Mouse (Mus musculus) liver, embryonic 15.5 days (tissue): ENCODE data around the gene Tmbim7. TPM values are rescaled to one million over a fixed set of nuclear protein-coding genes. Genes with fewer than 3 reads are reported as not detected.
"Not testable (repeated sequence)": the region's sequence is repeated elsewhere in the genome, so short reads cannot be mapped to it uniquely, and the experiment has no call there.

ENCODE experiments used
- ATAC-seq: fragments of 200-750 bp; cut with Nextera tagmentation; 2 replicates; pipeline ENCODE4 v1.8.0; 2017; ENCODE audit warnings: moderate number of reproducible peaks, mild to moderate bottlenecking, moderate library complexity; ENCODE audit not compliant: insufficient read depth
- H3K27ac ChIP-seq: fragments of 300-500 bp; sonication (generic); replicated peaks from 2 replicates; pipeline ENCODE4 v1.5.1; 2015; ENCODE audit warnings: mild to moderate bottlenecking, inconsistent platforms
- H3K27me3 ChIP-seq: fragments of 300-500 bp; sonication (generic); 2 replicates; pipeline ENCODE4 v1.6.1; 2015; ENCODE audit warnings: mild to moderate bottlenecking, inconsistent platforms
- H3K36me3 ChIP-seq: fragments of 300-500 bp; sonication (generic); replicated peaks from 2 replicates; pipeline ENCODE4 v1.6.1; 2015; ENCODE audit warnings: moderate library complexity, mild to moderate bottlenecking, inconsistent platforms
- H3K4me1 ChIP-seq: fragments of 300-500 bp; sonication (generic); replicated peaks from 2 replicates; pipeline ENCODE4 v1.6.1; 2015; ENCODE audit warnings: inconsistent platforms
- H3K4me2 ChIP-seq: fragments of 300-500 bp; sonication (generic); 2 replicates; pipeline ENCODE4 v1.6.1; 2015; ENCODE audit warnings: moderate library complexity, mild to moderate bottlenecking, inconsistent platforms
- H3K4me3 ChIP-seq: fragments of 300-500 bp; sonication (generic); replicated peaks from 2 replicates; pipeline ENCODE4 v1.5.1; 2015; ENCODE audit warnings: mild to moderate bottlenecking, inconsistent platforms
- H3K9ac ChIP-seq: fragments of 300-500 bp; sonication (generic); 2 replicates; pipeline ENCODE4 v1.6.1; 2015; ENCODE audit warnings: moderate library complexity, mild to moderate bottlenecking, inconsistent platforms
- H3K9me3 ChIP-seq: fragments of 300-500 bp; sonication (generic); replicated peaks from 2 replicates; pipeline ENCODE4 v1.6.1; 2016; ENCODE audit warnings: inconsistent platforms
- WGBS: fragments of 180-500 bp; shearing (Covaris S2); methylation state at CpG from one replicate; pipeline ENCODE4 v1.1.7; 2015; ENCODE audit warnings: mixed read lengths; ENCODE audit not compliant: insufficient replicate concordance; 5-methylcytosine and 5-hydroxymethylcytosine counted together
- polyA plus RNA-seq: library from polyadenylated mRNA; unstranded; fragments of >200 nt; fragmentation: Nextera tagmentation; extraction: Ambion mirVana; gene quantifications from 2 replicates; pipeline ENCODE4 v1.2.1, GENCODE M21; 2015

Tmbim7 gene
- polyA plus RNA-seq, result not detected in 2 replicates

- Histone ChIP-seq H3K9me3 (no peaks in the 10 kb centered on the region), H3K9ac (no peak within 1 kb of the TSS), H3K4me1 (peaks cover 13% of the 10 kb centered on the region; the same call in 1 of the 2 replicates), H3K27ac (no peak within 1 kb of the TSS), H3K4me3 (no peak within 1 kb of the TSS), H3K4me2 (no peak within 1 kb of the TSS), H3K36me3 (no peaks in the 10 kb centered on the region), H3K27me3 (no peaks in the 10 kb centered on the region)
- 69% methylated on average over 6 of the region's 6 CpGs for WGBS
- ATAC-seq, result no peak
Measured at GRCm38 (mm10) chr5:3650881-3651280, at the start of gene Tmbim7. TSS of gene Tmbim7 (plus strand) at chr5:3651181.

DNA sequence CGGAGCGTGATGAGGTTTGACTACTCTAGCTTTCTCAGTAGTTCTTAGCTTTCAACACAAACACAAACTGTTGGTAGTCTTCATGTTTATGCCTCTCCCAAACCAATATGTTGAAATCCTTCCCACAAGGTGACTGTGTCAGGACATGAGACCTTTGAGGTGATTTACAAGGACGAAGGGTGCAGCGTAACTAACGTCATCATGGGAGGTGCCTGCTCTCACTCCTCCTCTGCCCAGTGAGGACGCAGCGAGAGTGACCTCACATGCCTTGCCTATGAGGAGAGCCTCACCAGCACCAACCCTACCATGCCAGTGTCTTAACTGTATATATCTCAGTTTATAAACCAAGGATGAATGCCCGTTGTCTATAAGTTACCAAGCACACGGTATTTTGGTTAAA is 43.9 kb upstream of the Tmbim7 start:
- Histone ChIP-seq H3K9me3 (no peaks in the 10 kb centered on the region), H3K27ac (no peak overlapping the region), H3K4me1 (no peaks in the 10 kb centered on the region), H3K36me3 (peaks cover 34% of the 10 kb centered on the region), H3K27me3 (no peaks in the 10 kb centered on the region), H3K4me3 (no peak overlapping the region), H3K4me2 (no peak overlapping the region), H3K9ac (no peak overlapping the region)
- no peak for ATAC-seq
- 84% methylated on average over 9 of the region's 9 CpGs for WGBS

DNA sequence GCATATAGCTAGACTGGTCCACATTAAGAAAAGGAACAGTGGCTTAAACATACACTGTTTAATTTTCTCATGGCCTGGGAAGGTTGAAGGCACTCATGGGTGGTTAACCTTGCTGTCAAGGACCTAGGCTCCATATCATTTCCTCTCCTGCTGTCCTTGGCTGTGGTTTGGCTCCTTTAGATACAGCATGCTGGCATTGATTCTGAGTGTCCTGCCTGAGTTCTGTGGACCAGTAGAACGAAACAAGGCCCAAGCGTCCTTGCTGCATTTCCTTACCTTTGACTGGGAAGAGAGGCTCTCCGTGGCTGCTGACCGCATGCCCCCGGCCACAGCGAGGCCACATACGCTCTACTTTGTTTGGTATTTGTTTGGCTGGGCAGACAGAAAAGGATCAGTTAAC is 41.7 kb upstream of the Tmbim7 start:
- H3K27ac ChIP-seq, result no peak overlapping the region
- WGBS, result 85% methylated on average over 7 of the region's 7 CpGs
- no peaks in the 10 kb centered on the region for H3K27me3 ChIP-seq
- H3K4me3 ChIP-seq, result no peak overlapping the region
- H3K4me2 ChIP-seq, result no peak overlapping the region
- no peak overlapping the region for H3K9ac ChIP-seq
- peaks cover 41% of the 10 kb centered on the region for H3K36me3 ChIP-seq
- no peak for ATAC-seq
- no peaks in the 10 kb centered on the region for H3K4me1 ChIP-seq
- no peaks in the 10 kb centered on the region for H3K9me3 ChIP-seq

DNA sequence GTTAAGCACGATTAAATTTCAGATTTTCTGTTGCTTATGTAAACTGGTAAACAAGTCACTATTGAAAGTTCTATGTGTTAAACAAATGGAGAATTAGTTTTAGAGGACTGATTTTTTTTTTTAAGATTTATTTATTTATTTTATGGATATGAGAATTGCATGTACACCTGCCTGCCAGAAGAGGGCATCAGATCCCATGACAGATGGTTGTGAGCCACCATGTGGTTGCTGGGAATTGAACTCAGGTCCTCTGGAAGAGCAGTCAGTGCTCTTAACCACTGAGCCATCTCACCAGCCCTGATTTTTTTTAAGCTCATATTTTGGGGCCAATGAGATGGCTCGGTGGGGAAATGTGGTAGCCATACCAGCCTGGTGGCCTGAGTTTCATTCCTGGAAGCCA is 39.1 kb upstream of the Tmbim7 start:
- 75% methylated on average over 2 of the region's 2 CpGs for whole genome bisulfite sequencing
- not testable (repeated sequence) for H3K4me2 ChIP-seq, H3K4me1 ChIP-seq, H3K4me3 ChIP-seq, H3K9ac ChIP-seq, H3K9me3 ChIP-seq, ATAC-seq, H3K27me3 ChIP-seq, H3K27ac ChIP-seq
- H3K36me3 ChIP-seq, result peaks cover 34% of the 10 kb centered on the region

- H3K4me3 ChIP-seq, result no peak overlapping the region
- WGBS, result 71% methylated on average over 7 of the region's 7 CpGs
Measured at GRCm38 (mm10) chr5:3620486-3620885, 30.5 kb upstream of the Tmbim7 start.

DNA sequence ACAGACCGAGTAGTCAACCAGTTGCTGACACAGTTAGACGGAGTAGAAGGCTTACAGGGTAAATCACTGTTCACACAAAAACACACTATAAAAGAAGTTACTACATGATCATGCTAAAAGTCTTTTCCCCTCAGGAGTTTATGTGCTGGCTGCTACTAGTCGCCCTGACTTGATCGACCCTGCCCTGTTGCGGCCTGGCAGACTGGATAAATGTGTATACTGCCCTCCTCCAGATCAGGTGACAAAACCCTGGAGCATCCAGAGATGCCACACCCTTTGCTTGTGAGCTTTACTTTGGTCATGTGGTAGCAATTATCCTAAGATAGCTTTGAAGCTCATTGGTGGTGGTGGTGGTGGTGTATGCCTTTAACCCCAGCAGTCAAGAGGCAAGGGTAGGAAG is 20.9 kb upstream of the Tmbim7 start:
- no peaks in the 10 kb centered on the region for H3K9me3 ChIP-seq
- peaks cover 10% of the 10 kb centered on the region; the same call in 1 of the 2 replicates for H3K36me3 ChIP-seq
- WGBS, result 83% methylated on average over 5 of the region's 5 CpGs
- 0 out of 2 replicates have a peak, but pooled peaks cover 3% of the 10 kb centered on the region for H3K4me1 ChIP-seq
- no peak for ATAC-seq
- H3K27ac ChIP-seq, result no peak overlapping the region
- no peaks in the 10 kb centered on the region for H3K27me3 ChIP-seq
- H3K4me3 ChIP-seq, result no peak overlapping the region
- no peak overlapping the region for H3K9ac ChIP-seq
- H3K4me2 ChIP-seq, result no peak overlapping the region

More at GRCm38 (mm10) chr5:3620486-3620885, 30.5 kb upstream of the Tmbim7 start:
- H3K36me3 ChIP-seq, result peaks cover 35% of the 10 kb centered on the region; the same call in 1 of the 2 replicates
- no peaks in the 10 kb centered on the region for H3K9me3 ChIP-seq
- no peak overlapping the region for H3K4me2 ChIP-seq
- no peak for ATAC-seq
- H3K9ac ChIP-seq, result no peak overlapping the region
- H3K27ac ChIP-seq, result no peak overlapping the region
- H3K27me3 ChIP-seq, result no peaks in the 10 kb centered on the region
- no peaks in the 10 kb centered on the region for H3K4me1 ChIP-seq

- Histone ChIP-seq H3K27me3 (no peaks in the 10 kb centered on the region), H3K36me3 (0 out of 2 replicates have a peak, but pooled peaks cover under 1% of the 10 kb centered on the region), H3K9me3 (no peaks in the 10 kb centered on the region), H3K9ac (no peak overlapping the region), H3K4me1 (0 out of 2 replicates have a peak, but pooled peaks cover 3% of the 10 kb centered on the region), H3K27ac (no peak overlapping the region), H3K4me3 (no peak overlapping the region), H3K4me2 (no peak overlapping the region)
- 68% methylated on average over 16 of the region's 16 CpGs for WGBS
- ATAC-seq, result no peak
Measured at GRCm38 (mm10) chr5:3631512-3632271, 19.3 kb upstream of the Tmbim7 start.

GRCm38 (mm10) chr5:3632285-3632684 is 18.7 kb upstream of the Tmbim7 start:
- 0 out of 2 replicates have a peak, but pooled peaks cover 3% of the 10 kb centered on the region for H3K4me1 ChIP-seq
- no peak overlapping the region for H3K27ac ChIP-seq
- no peak overlapping the region for H3K4me2 ChIP-seq
- WGBS, result 64% methylated on average over 5 of the region's 5 CpGs
- H3K27me3 ChIP-seq, result no peaks in the 10 kb centered on the region
- H3K36me3 ChIP-seq, result peaks cover 2% of the 10 kb centered on the region; the same call in 1 of the 2 replicates
- no peak overlapping the region for H3K4me3 ChIP-seq
- H3K9ac ChIP-seq, result no peak overlapping the region
- no peak for ATAC-seq
- H3K9me3 ChIP-seq, result no peaks in the 10 kb centered on the region

DNA sequence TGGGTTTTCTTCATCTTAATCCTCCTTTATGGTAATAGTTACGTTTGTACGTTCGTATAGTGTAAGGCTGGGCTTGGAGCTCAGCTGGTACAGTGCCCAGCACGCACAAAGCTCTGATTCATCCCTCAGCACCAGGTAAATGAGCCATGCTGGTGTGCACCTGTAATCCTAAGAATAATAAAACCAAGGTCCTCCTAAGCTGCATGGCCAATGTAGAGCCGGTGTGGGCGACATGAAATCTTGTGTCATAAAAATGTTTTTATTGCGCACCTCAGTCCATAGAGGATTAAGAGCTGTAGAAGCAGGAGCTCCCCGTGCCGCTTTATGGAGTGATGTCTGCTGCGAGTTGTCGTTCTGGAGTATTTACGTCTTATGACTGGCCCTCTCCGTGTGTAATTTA is 17.7 kb upstream of the Tmbim7 start:
- WGBS, result 84% methylated on average over 13 of the region's 13 CpGs
- Histone ChIP-seq H3K9me3 (no peaks in the 10 kb centered on the region), H3K4me2 (no peak overlapping the region), H3K9ac (no peak overlapping the region), H3K4me1 (0 out of 2 replicates have a peak, but pooled peaks cover 3% of the 10 kb centered on the region), H3K36me3 (peaks cover 5% of the 10 kb centered on the region; the same call in 1 of the 2 replicates), H3K27me3 (no peaks in the 10 kb centered on the region), H3K4me3 (no peak overlapping the region), H3K27ac (no peak overlapping the region)
- no peak for ATAC-seq

- Histone ChIP-seq H3K4me2 (no peak overlapping the region), H3K27ac (no peak overlapping the region), H3K36me3 (peaks cover 5% of the 10 kb centered on the region; the same call in 1 of the 2 replicates), H3K9ac (no peak overlapping the region), H3K9me3 (no peaks in the 10 kb centered on the region), H3K4me1 (0 out of 2 replicates have a peak, but pooled peaks cover 3% of the 10 kb centered on the region), H3K4me3 (no peak overlapping the region), H3K27me3 (no peaks in the 10 kb centered on the region)
- WGBS, result 70% methylated on average over 4 of the region's 4 CpGs
- ATAC-seq, result no peak
Measured at GRCm38 (mm10) chr5:3633951-3634350, 17.0 kb upstream of the Tmbim7 start.

DNA sequence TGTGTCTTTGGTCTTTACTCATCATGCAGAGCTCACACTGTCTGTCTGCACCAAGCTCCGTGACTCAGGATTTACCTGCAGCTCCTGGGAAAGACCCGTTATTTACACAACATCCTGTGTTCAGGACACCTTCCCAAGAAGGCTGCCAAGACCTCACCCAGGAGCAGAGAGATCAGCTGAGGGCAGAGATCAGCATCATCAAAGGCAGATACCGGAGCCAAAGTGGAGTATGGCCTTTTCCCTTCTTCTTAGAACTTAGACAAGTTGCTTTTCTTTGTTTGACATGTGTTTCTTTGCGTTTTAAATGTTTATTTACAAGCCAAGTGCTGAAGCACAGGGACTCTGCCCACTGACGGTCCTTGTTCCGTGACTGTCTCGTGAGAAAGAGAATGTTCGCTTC is 15.7 kb upstream of the Tmbim7 start:
- Histone ChIP-seq H3K9ac (no peak overlapping the region), H3K36me3 (peaks cover 11% of the 10 kb centered on the region), H3K4me1 (0 out of 2 replicates have a peak, but pooled peaks cover 3% of the 10 kb centered on the region), H3K4me3 (no peak overlapping the region), H3K27ac (no peak overlapping the region), H3K9me3 (no peaks in the 10 kb centered on the region), H3K4me2 (no peak overlapping the region), H3K27me3 (no peaks in the 10 kb centered on the region)
- ATAC-seq, result no peak
- WGBS, result 77% methylated on average over 8 of the region's 8 CpGs
